ENCODE assay signal across 9 mouse cellular contexts in the genomic region with DNA sequence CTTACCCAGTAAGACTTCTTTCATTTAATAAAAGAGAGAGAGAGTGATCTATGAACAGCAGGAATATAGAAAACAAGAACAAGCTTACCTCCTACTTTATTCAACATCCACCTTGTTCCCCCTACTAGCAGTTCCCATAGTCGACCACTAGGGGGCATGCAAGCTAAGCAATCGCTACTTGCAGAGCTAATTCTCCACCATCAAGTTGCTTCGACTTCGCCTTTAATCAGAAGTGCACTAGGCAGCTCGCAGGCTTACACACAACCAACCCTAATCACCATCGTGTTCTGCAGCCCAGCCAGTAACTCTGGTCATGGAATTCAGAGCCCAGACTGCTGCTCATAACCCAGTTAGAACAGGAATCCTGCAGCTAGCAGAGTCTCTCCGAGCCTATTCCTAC. TPM values are rescaled to one million over a fixed set of nuclear protein-coding genes. Genes with fewer than 3 reads are reported as not detected.
DNase-seq lines count a peak whose midpoint lies in the region; ATAC-seq and TF ChIP-seq lines count a peak whose summit lies in the region.
"Had no signal": no experiment of that assay in that cellular context is flagged by ENCODE, and none has a peak within 500 bp of the region (broad histone marks: within the 10 kb centered on the region; RNA-seq: fewer than 3 reads in every experiment).

No protein-coding gene starts in this region.

- H3K27ac ChIP-seq in forebrain, postnatal 0 days (ENCODE audit: low read depth, low read length) = no peak overlapping the region
- H3K27ac ChIP-seq: liver, embryonic 15.5 days had no signal

- H3K9ac ChIP-seq in forebrain, postnatal 0 days = no peak overlapping the region
- H3K9ac ChIP-seq: liver, embryonic 15.5 days had no signal

- no peak overlapping the region for H3K4me3 ChIP-seq in forebrain, postnatal 0 days (ENCODE audit: low read depth, low read length)
- H3K4me3 ChIP-seq: liver, embryonic 15.5 days had no signal

- peak; percentile 34 for DNase-seq in Muller cell, postnatal 12 days (ENCODE audit: inconsistent ontology term)
- DNase-seq in cerebellum, adult 11 months = peak; percentile 75
- DNase-seq in forebrain, postnatal 0 days = peak; percentile 93
- peak; percentile 77 to 82 for DNase-seq in heart, postnatal 36 days
- DNase-seq in layer of hippocampus, postnatal 10 days (ENCODE audit: low spot score in 2 of 2) = peak; percentile 88 to 92
- DNase-seq in right cerebral cortex, postnatal 10 days (ENCODE audit: low spot score in 2 of 2) = peak; percentile 88 to 94
- peak; percentile 85 for DNase-seq in urinary bladder, postnatal 14 days (ENCODE audit: low spot score)

- no peaks in the 10 kb centered on the region for H3K36me3 ChIP-seq in forebrain, postnatal 0 days (ENCODE audit: insufficient read depth)
- H3K36me3 ChIP-seq: liver, embryonic 15.5 days had no signal

- H3K27me3 ChIP-seq in forebrain, postnatal 0 days (ENCODE audit: insufficient read depth, low read length) = no peaks in the 10 kb centered on the region

- H3K4me1 ChIP-seq in forebrain, postnatal 0 days (ENCODE audit: insufficient read depth) = no peaks in the 10 kb centered on the region
- H3K4me1 ChIP-seq: liver, embryonic 15.5 days had no signal

- no peaks in the 10 kb centered on the region for H3K9me3 ChIP-seq in forebrain, postnatal 0 days (ENCODE audit: low read length)
- H3K9me3 ChIP-seq: liver, embryonic 15.5 days had no signal

- TF ChIP-seq CTCF in forebrain, postnatal 0 days (IDR thresholded peaks at IDR 0.05; ENCODE audit: low read depth) = peak; percentile 99

- intact Hi-C loops in heart, postnatal 36 days (cut with DNase I) = loop anchor here (1.0 kb wide), 2 partner anchors 32 to 170 kb away; no protein-coding TSS in a partner anchor

- H3K4me2 ChIP-seq in forebrain, postnatal 0 days (ENCODE audit: low read depth) = no peak overlapping the region
- H3K4me2 ChIP-seq: liver, embryonic 15.5 days had no signal

- peak; percentile 90 for ATAC-seq in forebrain, postnatal 0 days
- peak; percentile 81 for ATAC-seq in megakaryocyte, adult 5-6 weeks (ENCODE audit: poor library complexity, severe bottlenecking)

- 12% methylated on average over 7 of the region's 7 CpGs for WGBS in forebrain, postnatal 0 days

RNA-seq across cellular contexts. Expression of gene Scamp5, which starts 17.9 kb away (rescaled TPM):
- total RNA-seq in forebrain, postnatal 0 days (2014; rRNA removed) = 252 and 282 TPM in 2 replicates
- polyA plus RNA-seq in forebrain, postnatal 0 days (2015; fragmentation: Nextera tagmentation; extraction: Ambion mirVana) = 167 and 175 TPM in 2 replicates
- 1 to 10 TPM; 5.4 to 6.4 TPM for total RNA-seq in heart, postnatal 36 days (2021)
- 100 to 1,000 TPM; 345 to 387 TPM for total RNA-seq in layer of hippocampus, postnatal 10 days (2021)
- 0.30 and 0.33 TPM in 2 replicates for total RNA-seq in megakaryocyte, adult 5-6 weeks (2015)
- 0.04 and 0.28 TPM in 2 replicates for total RNA-seq in megakaryocyte, adult 5-6 weeks (2017)

RNA-seq across cellular contexts. Expression of gene Rpp25, which starts 18.1 kb away (rescaled TPM):
- total RNA-seq in forebrain, postnatal 0 days (2014; rRNA removed) = 24.7 and 30.2 TPM in 2 replicates
- 40.9 and 46.5 TPM in 2 replicates for polyA plus RNA-seq in forebrain, postnatal 0 days (2015; fragmentation: Nextera tagmentation; extraction: Ambion mirVana)
- 1 to 10 TPM; 1.0 to 2.1 TPM for total RNA-seq in heart, postnatal 36 days (2021)
- 10 to 100 TPM; 11.5 to 11.7 TPM for total RNA-seq in layer of hippocampus, postnatal 10 days (2021)
- total RNA-seq in megakaryocyte, adult 5-6 weeks (2015) = not detected in 2 replicates
- total RNA-seq in megakaryocyte, adult 5-6 weeks (2017) = not detected in 2 replicates

RNA-seq across cellular contexts. Expression of gene Cox5a, which starts 35.3 kb away (rescaled TPM):
- 236 and 279 TPM in 2 replicates for total RNA-seq in forebrain, postnatal 0 days (2014; rRNA removed)
- 1,027 and 1,112 TPM in 2 replicates for polyA plus RNA-seq in forebrain, postnatal 0 days (2015; fragmentation: Nextera tagmentation; extraction: Ambion mirVana)
- total RNA-seq in heart, postnatal 36 days (2021) = 1,000 to 10,000 TPM; 2,624 to 2,673 TPM
- 100 to 1,000 TPM; 486 to 497 TPM for total RNA-seq in layer of hippocampus, postnatal 10 days (2021)
- total RNA-seq in megakaryocyte, adult 5-6 weeks (2015) = 374 and 399 TPM in 2 replicates
- total RNA-seq in megakaryocyte, adult 5-6 weeks (2017) = 54.0 and 61.6 TPM in 2 replicates

RNA-seq across cellular contexts. Expression of gene Ppcdc, which starts 45.9 kb away (rescaled TPM):
- 16.2 and 20.5 TPM in 2 replicates for total RNA-seq in forebrain, postnatal 0 days (2014; rRNA removed)
- 14.9 and 18.3 TPM in 2 replicates for polyA plus RNA-seq in forebrain, postnatal 0 days (2015; fragmentation: Nextera tagmentation; extraction: Ambion mirVana)
- 1 to 10 TPM; 8.2 to 8.8 TPM for total RNA-seq in heart, postnatal 36 days (2021)
- total RNA-seq in layer of hippocampus, postnatal 10 days (2021) = 10 to 100 TPM; 14.2 to 15.5 TPM
- 15.6 and 19.2 TPM in 2 replicates for total RNA-seq in megakaryocyte, adult 5-6 weeks (2015)
- 14.5 and 19.2 TPM in 2 replicates for total RNA-seq in megakaryocyte, adult 5-6 weeks (2017)

RNA-seq across cellular contexts. Expression of gene Fam219b, which starts 51.6 kb away (rescaled TPM):
- total RNA-seq in forebrain, postnatal 0 days (2014; rRNA removed) = 25.1 and 29.9 TPM in 2 replicates
- polyA plus RNA-seq in forebrain, postnatal 0 days (2015; fragmentation: Nextera tagmentation; extraction: Ambion mirVana) = 19.8 and 26.8 TPM in 2 replicates
- 1 to 10 TPM; 7.2 to 8.3 TPM for total RNA-seq in heart, postnatal 36 days (2021)
- 10 to 100 TPM; 24.6 to 28.8 TPM for total RNA-seq in layer of hippocampus, postnatal 10 days (2021)
- total RNA-seq in megakaryocyte, adult 5-6 weeks (2015) = 5.1 and 5.4 TPM in 2 replicates
- total RNA-seq in megakaryocyte, adult 5-6 weeks (2017) = 8.7 and 10.5 TPM in 2 replicates

Comparison
In these comparisons a context has a peak if more than half of its experiments do, and no peak if none do; other contexts are left out.
1. DNase-seq: peak in every context shown above with its lines; median percentile 93 in forebrain, postnatal 0 days; 91 in right cerebral cortex, postnatal 10 days; 90 in layer of hippocampus, postnatal 10 days; 85 in urinary bladder, postnatal 14 days; 80 in heart, postnatal 36 days; 75 in cerebellum, adult 11 months; 34 in Muller cell, postnatal 12 days.
2. RNA of gene Scamp5, which starts 17.9 kb away (total RNA-seq): 345 to 387 TPM in layer of hippocampus, postnatal 10 days and 252 to 282 TPM in forebrain, postnatal 0 days; 5.4 to 6.4 TPM in heart, postnatal 36 days and 0.04 to 0.33 TPM in megakaryocyte, adult 5-6 weeks; every median in the first group is over 10 times any median in the second.